Mouse (Mus musculus): ENCODE data around the gene Olfr248. TPM values are rescaled to one million over a fixed set of nuclear protein-coding genes. Genes with fewer than 3 reads are reported as not detected.

Olfr248 gene
- polyA plus RNA-seq, 1 experiment from 2014 or later, result not detected

DNA sequence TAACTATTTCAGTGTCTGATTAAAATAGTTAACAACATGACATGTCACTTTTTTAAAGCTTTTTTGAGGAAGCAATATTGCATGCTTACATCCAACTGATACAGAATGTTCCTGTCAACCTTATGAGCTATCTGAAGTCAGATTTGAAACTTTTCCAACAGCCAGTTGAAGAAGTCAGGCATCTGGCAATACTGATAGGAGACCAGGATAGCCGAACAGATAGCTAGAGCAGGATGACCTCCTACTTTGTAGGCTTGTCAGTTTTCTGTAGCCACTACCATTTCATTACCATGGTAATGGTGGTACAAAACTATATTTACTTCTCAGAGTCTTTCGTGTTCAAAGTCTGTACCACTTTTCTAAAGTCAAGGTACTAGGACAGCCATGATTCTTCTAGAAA is 37.6 kb downstream of the Olfr248 start:
- WGBS, result 87% methylated on average over 2 of the region's 2 CpGs
- H3K36me3 ChIP-seq (ENCODE audit: control insufficient read depth, insufficient read depth, low read length), result no peaks in the 10 kb centered on the region
- no peaks in the 10 kb centered on the region for H3K27me3 ChIP-seq (ENCODE audit: control insufficient read depth, insufficient read depth, low read length)
- no peak for DNase-seq (ENCODE audit: low spot score)
- ATAC-seq (ENCODE audit: low FRiP score), result no peak
- H3K4me3 ChIP-seq (ENCODE audit: low read depth, low read length), result no peak overlapping the region
- H3K27ac ChIP-seq (ENCODE audit: low read depth, low read length), result no peak overlapping the region
- H3K9ac ChIP-seq (ENCODE audit: low read depth, low read length), result no peak overlapping the region
- H3K4me2 ChIP-seq (replicated peaks; ENCODE audit: low read depth, low read length), result no peak overlapping the region
- no peaks in the 10 kb centered on the region for H3K9me3 ChIP-seq (ENCODE audit: control insufficient read depth, low read length)
- no peaks in the 10 kb centered on the region for H3K4me1 ChIP-seq (replicated peaks; ENCODE audit: control insufficient read depth, insufficient read depth, low read length)

DNA sequence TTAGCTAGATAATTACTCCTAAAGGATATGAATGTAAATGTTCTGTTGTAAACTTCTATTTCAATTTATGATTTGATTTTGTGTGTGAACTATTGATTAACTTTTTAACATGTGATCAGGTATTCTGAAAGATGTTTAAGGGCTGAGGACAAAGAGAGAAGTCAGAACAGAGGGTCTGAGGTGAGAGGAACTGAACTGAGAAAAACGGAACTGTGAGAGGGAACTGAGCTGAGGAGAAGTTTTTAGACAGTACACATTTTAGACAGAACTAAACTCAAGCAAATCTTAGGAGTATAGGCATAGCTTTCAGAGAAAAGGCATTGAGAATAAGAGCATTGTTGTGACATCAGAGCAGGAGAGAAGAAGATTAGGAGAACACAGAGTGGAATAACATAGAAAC is 43.3 kb downstream of the Olfr248 start:
- Histone ChIP-seq H3K9me3 (ENCODE audit: control insufficient read depth, low read length) (no peaks in the 10 kb centered on the region), H3K4me2 (replicated peaks; ENCODE audit: low read depth, low read length) (no peak overlapping the region), H3K4me1 (replicated peaks; ENCODE audit: control insufficient read depth, insufficient read depth, low read length) (no peaks in the 10 kb centered on the region), H3K27me3 (ENCODE audit: control insufficient read depth, insufficient read depth, low read length) (no peaks in the 10 kb centered on the region), H3K4me3 (ENCODE audit: low read depth, low read length) (no peak overlapping the region), H3K36me3 (ENCODE audit: control insufficient read depth, insufficient read depth, low read length) (no peaks in the 10 kb centered on the region), H3K27ac (ENCODE audit: low read depth, low read length) (no peak overlapping the region), H3K9ac (ENCODE audit: low read depth, low read length) (no peak overlapping the region)
- 53% methylated on average over 1 of the region's 1 CpGs for WGBS
- ATAC-seq (ENCODE audit: low FRiP score) (no peak), DNase-seq (ENCODE audit: low spot score) (no peak)

Other genes with a start within 250 kb of the Olfr248 start
- gene Olfr420, start 235.4 kb upstream of the Olfr248 start, polyA plus RNA-seq (2014; fragmentation: Nextera tagmentation; extraction: Ambion mirVana), result not detected in 2 replicates
- gene Spta1, start 218.3 kb upstream of the Olfr248 start, polyA plus RNA-seq (2014; fragmentation: Nextera tagmentation; extraction: Ambion mirVana), result 1.9 and 2.9 TPM in 2 replicates
- gene Olfr419, start 139.0 kb upstream of the Olfr248 start, polyA plus RNA-seq (2014; fragmentation: Nextera tagmentation; extraction: Ambion mirVana), result not detected in 2 replicates
- not detected in 2 replicates for gene Mptx1, start 60.5 kb upstream of the Olfr248 start, polyA plus RNA-seq (2014; fragmentation: Nextera tagmentation; extraction: Ambion mirVana)
- not detected in 2 replicates for gene Olfr417, start 25.9 kb upstream of the Olfr248 start, polyA plus RNA-seq (2014; fragmentation: Nextera tagmentation; extraction: Ambion mirVana)
- gene Olfr414, start 33.0 kb downstream of the Olfr248 start, polyA plus RNA-seq (2014; fragmentation: Nextera tagmentation; extraction: Ambion mirVana), result not detected in 2 replicates
- not detected in 2 replicates for gene Olfr220, start 51.0 kb downstream of the Olfr248 start, polyA plus RNA-seq (2014; fragmentation: Nextera tagmentation; extraction: Ambion mirVana)
- 7.7 and 11.3 TPM in 2 replicates for gene Fmn2, start 110.8 kb downstream of the Olfr248 start, polyA plus RNA-seq (2014; fragmentation: Nextera tagmentation; extraction: Ambion mirVana)

All from hindbrain, embryonic 11.5 days (tissue).